Mouse (Mus musculus) bone marrow, adult 2 months (tissue): ENCODE measurements around the gene Mreg.
A peak's percentile ranks its signal among the peaks of the same experiment; 100 is the strongest.

Source experiments
- CTCF ChIP-seq: fragments of 200-500 bp; IDR thresholded peaks from 2 replicates; pipeline ENCODE4 v1.5.1; 2011; ENCODE audit warnings: low read length, control low read depth; ENCODE audit not compliant: control insufficient read depth, insufficient read depth
- POLR2A ChIP-seq: fragments of 200-500 bp; IDR thresholded peaks from 2 replicates; pipeline ENCODE4 v1.6.1; 2011; ENCODE audit warnings: low read depth, mild to moderate bottlenecking, control low read depth, low read length, borderline replicate concordance; ENCODE audit not compliant: control insufficient read depth

GRCm38 (mm10) chr1:72141893-72142480 is 70.1 kb downstream of the Mreg start:
- peak; percentile 90 for TF ChIP-seq CTCF
- TF ChIP-seq POLR2A, result no peak
